Mouse (Mus musculus) lung, adult 2 months (tissue): Measurements from ENCODE around the gene Itga9.

ENCODE experiments used
- CTCF ChIP-seq: fragments of 200-500 bp; IDR thresholded peaks from 2 replicates; pipeline ENCODE4 v1.5.1; 2011; ENCODE audit warnings: mild to moderate bottlenecking, low read length, control low read depth; ENCODE audit not compliant: insufficient read depth
- POLR2A ChIP-seq: fragments of 200-500 bp; IDR thresholded peaks from 2 replicates; pipeline ENCODE4 v1.6.1; 2011; ENCODE audit warnings: low read depth, mild to moderate bottlenecking, control low read depth, low read length, borderline replicate concordance; ENCODE audit errors: extremely low read depth

- TF ChIP-seq POLR2A: no peak
- no peak for TF ChIP-seq CTCF
These were observed 255.7 kb downstream of the Itga9 start for GRCm38 (mm10) chr9:118862214-118862613.
